24 mouse cellular contexts compared by ENCODE assay signal in genomic region chr9:33350258-33350657, GRCm38 (mm10).
A peak's percentile ranks its signal among the peaks of the same experiment; 100 is the strongest.
DNase-seq lines count a peak whose midpoint lies in the region; ATAC-seq and TF ChIP-seq lines count a peak whose summit lies in the region.
"Had no signal": no experiment of that assay in that cellular context is flagged by ENCODE, and none has a peak within 500 bp of the region (broad histone marks: within the 10 kb centered on the region; RNA-seq: fewer than 3 reads in every experiment).

No protein-coding gene starts in this region.

- no peaks in the 10 kb centered on the region; the same call in 1 of the 2 replicates for H3K27me3 ChIP-seq in kidney, adult 2 months (replicated peaks; ENCODE audit: control insufficient read depth, insufficient read depth, low read length)
- H3K27me3 ChIP-seq in kidney, embryonic 16.5 days (ENCODE audit: insufficient read depth, low read length): no peaks in the 10 kb centered on the region
- H3K27me3 ChIP-seq in heart, embryonic 16.5 days (ENCODE audit: control insufficient read depth, insufficient read depth, low read length): no peaks in the 10 kb centered on the region
- H3K27me3 ChIP-seq: CH12.LX; embryonic facial prominence, embryonic 15.5 days; heart, embryonic 15.5 days; intestine, embryonic 15.5 days; Patski had no signal

- H3K9ac ChIP-seq in kidney, embryonic 16.5 days (replicated peaks; ENCODE audit: low read length): no peak overlapping the region
- H3K9ac ChIP-seq in heart, embryonic 16.5 days (ENCODE audit: low read length): no peak overlapping the region
- H3K9ac ChIP-seq: embryonic facial prominence, embryonic 15.5 days; heart, embryonic 15.5 days; hindbrain, embryonic 14.5 days; intestine, embryonic 15.5 days had no signal

- no peak for ATAC-seq in kidney, embryonic 16.5 days (ENCODE audit: low FRiP score, low TSS enrichment)
- ATAC-seq in heart, embryonic 16.5 days (replicated peaks; ENCODE audit: extremely low read depth, insufficient read depth, low FRiP score): peak; percentile 52; the same call in 1 of the 2 replicates
- ATAC-seq: activated CD4-positive, CD25-positive, alpha-beta regulatory T cell, adult 4 months; forebrain, embryonic 14.5 days; intestine, embryonic 15.5 days; Patski had no signal

- H3K4me1 ChIP-seq in kidney, adult 2 months (ENCODE audit: control insufficient read depth, insufficient read depth, low read length): no peaks in the 10 kb centered on the region
- H3K4me1 ChIP-seq in kidney, embryonic 16.5 days (ENCODE audit: insufficient read depth, low read length): no peaks in the 10 kb centered on the region
- 0 out of 2 replicates have a peak, but pooled peaks cover 2% of the 10 kb centered on the region for H3K4me1 ChIP-seq in heart, embryonic 16.5 days (ENCODE audit: control insufficient read depth, insufficient read depth, low read length)
- H3K4me1 ChIP-seq: embryonic facial prominence, embryonic 15.5 days; forebrain, embryonic 10.5 days; heart, embryonic 15.5 days; hindbrain, embryonic 10.5 days; intestine, embryonic 15.5 days had no signal

- intact Hi-C loops in heart, postnatal 25 days (cut with DNase I): no loop called here
- intact Hi-C loops in heart, postnatal 10 days (cut with DNase I): no loop called here

- H3K27ac ChIP-seq in kidney, adult 2 months (ENCODE audit: insufficient read depth, low read depth, low read length): no peak overlapping the region
- H3K27ac ChIP-seq in kidney, embryonic 16.5 days (ENCODE audit: low read length): no peak overlapping the region
- no peak overlapping the region for H3K27ac ChIP-seq in heart, embryonic 16.5 days (ENCODE audit: low read length)
- H3K27ac ChIP-seq: embryonic facial prominence, embryonic 15.5 days; forebrain, embryonic 10.5 days; gastrocnemius, adult 2 months; heart, embryonic 15.5 days; hindbrain, embryonic 10.5 days; hindbrain, embryonic 14.5 days; intestine, embryonic 15.5 days had no signal

- no peaks in the 10 kb centered on the region for H3K36me3 ChIP-seq in kidney, adult 2 months (ENCODE audit: control insufficient read depth, insufficient read depth, low read length)
- H3K36me3 ChIP-seq in kidney, embryonic 16.5 days (ENCODE audit: insufficient read depth, low read length): no peaks in the 10 kb centered on the region
- no peaks in the 10 kb centered on the region for H3K36me3 ChIP-seq in heart, embryonic 16.5 days (ENCODE audit: control insufficient read depth, insufficient read depth)
- H3K36me3 ChIP-seq: embryonic facial prominence, embryonic 15.5 days; forebrain, embryonic 10.5 days; heart, embryonic 15.5 days; hindbrain, embryonic 10.5 days; intestine, embryonic 15.5 days had no signal

- H3K9me3 ChIP-seq in kidney, embryonic 16.5 days (ENCODE audit: low read length): no peaks in the 10 kb centered on the region
- no peaks in the 10 kb centered on the region for H3K9me3 ChIP-seq in heart, embryonic 16.5 days (replicated peaks; ENCODE audit: control insufficient read depth, low read length)
- H3K9me3 ChIP-seq: embryonic facial prominence, embryonic 15.5 days; forebrain, embryonic 10.5 days; heart, embryonic 15.5 days; hindbrain, embryonic 10.5 days; intestine, embryonic 15.5 days had no signal

- H3K4me2 ChIP-seq in kidney, embryonic 16.5 days (replicated peaks; ENCODE audit: low read depth, low read length): no peak overlapping the region
- H3K4me2 ChIP-seq in heart, embryonic 16.5 days (ENCODE audit: low read depth, low read length): no peak overlapping the region
- H3K4me2 ChIP-seq: embryonic facial prominence, embryonic 15.5 days; heart, embryonic 15.5 days; hindbrain, embryonic 14.5 days; intestine, embryonic 15.5 days had no signal

- H3K4me3 ChIP-seq in kidney, adult 2 months (ENCODE audit: insufficient read depth, low read depth, low read length): no peak overlapping the region
- H3K4me3 ChIP-seq in kidney, embryonic 16.5 days (ENCODE audit: low read length): no peak overlapping the region
- H3K4me3 ChIP-seq in heart, embryonic 16.5 days (ENCODE audit: low read length): no peak overlapping the region
- H3K4me3 ChIP-seq: embryonic facial prominence, embryonic 15.5 days; erythroblast, embryonic 14.5 days; forebrain, embryonic 10.5 days; gastrocnemius, adult 2 months; heart, embryonic 15.5 days; hindbrain, embryonic 10.5 days; intestine, embryonic 15.5 days had no signal

- no peak for TF ChIP-seq POLR2A in kidney, adult 2 months (IDR thresholded peaks at IDR 0.05; ENCODE audit: low read depth, low read length)

- peak; percentile 42 to 47 for DNase-seq in heart, adult 18-20 months
- DNase-seq in heart, postnatal 25 days (ENCODE audit: low spot score): no peak
- peak; percentile 17 for DNase-seq in kidney, adult 2 months
- peak; percentile 48 to 54 for DNase-seq in heart, postnatal 10 days
- no peak for DNase-seq in thymus, postnatal 10 days (ENCODE audit: low spot score in 2 of 2)
- DNase-seq: adrenal gland, postnatal 14 days; cerebellum, adult 11-12 months; cerebellum, adult 9-11 months; cerebellum, postnatal 36 days; gastrocnemius, adult 2 months; gastrocnemius, postnatal 25 days had no signal

- TF ChIP-seq CTCF in kidney, adult 2 months (conservative IDR thresholded peaks at IDR 0.05; ENCODE audit: insufficient read depth, insufficient read length, low read depth, low read length): no peak

Comparison
In these comparisons a context has a peak if more than half of its experiments do, and no peak if none do; other contexts are left out.
1. DNase-seq: peak in heart, adult 18-20 months (2 of 2), kidney, adult 2 months (single experiment) and heart, postnatal 10 days (2 of 2); none in heart, postnatal 25 days (single experiment) and thymus, postnatal 10 days (0 of 2).